Mouse (Mus musculus) liver, adult 10 weeks (tissue): Measurements from ENCODE around the gene Pvrig. TPM values are rescaled to one million over a fixed set of nuclear protein-coding genes. Genes with fewer than 3 reads are reported as not detected.

Experiments
- polyA plus RNA-seq: library from polyadenylated mRNA; stranded (reverse); fragments of 350-450 nt; fragmentation: Illumina TruSeq; extraction: RNeasy Lipid Tissue Mini Kit (QIAGEN cat#74804); gene quantifications from one replicate; pipeline ENCODE4 v1.2.3, GENCODE M21; 2014; ENCODE audit warnings: low read depth, low replicate concordance

Pvrig gene
- polyA plus RNA-seq: not detected

GRCm38 (mm10) chr5:138341661-138342060 is at the start of gene Pvrig:
Pvrig (plus strand) TSS chr5:138341961.

Other genes starting within 250 kb of the Pvrig start
- gene Zscan21, start 225.1 kb upstream of the Pvrig start, polyA plus RNA-seq: 10.4 TPM
- 6.7 TPM for gene Zfp113, start 186.2 kb upstream of the Pvrig start, polyA plus RNA-seq
- 67.4 TPM for gene Cops6, start 180.9 kb upstream of the Pvrig start, polyA plus RNA-seq
- gene Ap4m1, start 170.0 kb upstream of the Pvrig start, polyA plus RNA-seq: 2.3 TPM
- 6.4 TPM for gene Mcm7, start 169.5 kb upstream of the Pvrig start, polyA plus RNA-seq
- gene Taf6, start 154.5 kb upstream of the Pvrig start, polyA plus RNA-seq: 4.8 TPM
- 4.6 TPM for gene Cnpy4, start 154.5 kb upstream of the Pvrig start, polyA plus RNA-seq
- gene Mblac1, start 147.6 kb upstream of the Pvrig start, polyA plus RNA-seq: 0.29 TPM
- gene Nxpe5, start 116.1 kb upstream of the Pvrig start, polyA plus RNA-seq: not detected
- gene Lamtor4, start 86.5 kb upstream of the Pvrig start, polyA plus RNA-seq: 1.3 TPM
- gene BC037034, start 77.9 kb upstream of the Pvrig start, polyA plus RNA-seq: 1.8 TPM
- gene Gal3st4, start 69.1 kb upstream of the Pvrig start, polyA plus RNA-seq: not detected
- gene Gm43720, start 62.0 kb upstream of the Pvrig start, polyA plus RNA-seq: not detected
- gene Gpc2, start 62.0 kb upstream of the Pvrig start, polyA plus RNA-seq: 0.13 TPM
- gene Stag3, start 61.7 kb upstream of the Pvrig start, polyA plus RNA-seq: not detected
- gene Zfp157, start 99.5 kb downstream of the Pvrig start, polyA plus RNA-seq: 7.2 TPM
- not detected for gene 1700123K08Rik, start 222.8 kb downstream of the Pvrig start, polyA plus RNA-seq